Mouse (Mus musculus): ENCODE measurements around the gene Rad51d.

GRCm38 (mm10) chr11:82837848-82838247 is 52.6 kb downstream of the Rad51d start:
- no peak for TF ChIP-seq CTCF (IDR thresholded peaks at IDR 0.05; ENCODE audit: control insufficient read depth, insufficient read depth, insufficient replicate concordance, low read depth, low read length)
- no peak for TF ChIP-seq POLR2A (IDR thresholded peaks at IDR 0.05; ENCODE audit: control insufficient read depth, low read depth, low read length)

All from testis, adult 2 months (tissue).